15 mouse cellular contexts compared by ENCODE assay signal in the genomic region with DNA sequence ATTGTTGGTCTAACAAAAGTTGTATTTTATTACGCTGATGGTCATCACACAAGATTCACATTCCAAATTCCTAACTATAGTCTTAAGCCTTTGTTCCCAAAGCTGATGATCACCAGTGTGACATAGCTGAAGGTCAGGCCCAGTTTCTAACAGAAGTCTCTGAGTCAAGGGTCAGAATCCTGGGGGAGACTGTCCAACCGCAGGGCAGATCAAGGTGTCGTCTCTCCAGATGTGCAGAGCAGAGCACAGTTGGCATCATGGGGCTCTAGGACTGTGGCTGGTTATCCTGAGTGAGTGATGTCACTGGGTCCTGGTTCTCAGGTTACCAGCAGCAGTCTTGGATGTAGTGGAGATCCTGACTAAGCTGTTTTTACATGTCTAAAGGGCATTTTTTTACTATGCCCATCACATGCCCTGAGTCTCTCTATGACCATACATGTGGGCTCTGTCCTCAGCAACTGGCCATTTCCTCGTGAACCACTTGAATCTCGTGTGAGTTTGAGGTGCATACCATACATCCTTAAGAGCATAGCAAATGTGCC.
"Had no signal": no experiment of that assay in that cellular context is flagged by ENCODE, and none has a peak within 500 bp of the region (broad histone marks: within the 10 kb centered on the region; RNA-seq: fewer than 3 reads in every experiment).

No protein-coding gene starts in this region.

- H3K27me3 ChIP-seq: limb, embryonic 12.5 days; liver, embryonic 13.5 days; lung, embryonic 15.5 days; megakaryocyte, embryonic 14.5 days; midbrain, embryonic 12.5 days; neural tube, embryonic 15.5 days had no signal

- H3K4me3 ChIP-seq: limb, embryonic 12.5 days; liver, embryonic 13.5 days; lung, embryonic 15.5 days; megakaryocyte, embryonic 14.5 days; midbrain, embryonic 12.5 days; neural tube, embryonic 15.5 days had no signal

- H3K9ac ChIP-seq: limb, embryonic 12.5 days; liver, embryonic 13.5 days; liver, postnatal 0 days; lung, embryonic 15.5 days; midbrain, embryonic 12.5 days; neural tube, embryonic 15.5 days had no signal

- H3K36me3 ChIP-seq: lung, embryonic 15.5 days; neural tube, embryonic 15.5 days had no signal

- DNase-seq: kidney, postnatal 25 days; layer of hippocampus, adult 9-11 months; liver; liver, embryonic 13.5 days; liver, postnatal 0 days; lung, postnatal 14 days; right cerebral cortex, adult 18-20 months; thymus, postnatal 4 days had no signal

- ATAC-seq: liver, postnatal 0 days had no signal

- H3K9me3 ChIP-seq: limb, embryonic 12.5 days; liver, embryonic 13.5 days; lung, embryonic 15.5 days; megakaryocyte, embryonic 14.5 days; midbrain, embryonic 12.5 days; neural tube, embryonic 15.5 days had no signal

- H3K27ac ChIP-seq: limb, embryonic 12.5 days; liver, embryonic 13.5 days; lung, embryonic 15.5 days; macrophage; midbrain, embryonic 12.5 days; neural tube, embryonic 15.5 days; stomach, postnatal 0 days had no signal

- H3K4me2 ChIP-seq: limb, embryonic 12.5 days; liver, embryonic 13.5 days; lung, embryonic 15.5 days; midbrain, embryonic 12.5 days; neural tube, embryonic 15.5 days had no signal
